Mouse (Mus musculus) cerebellum, adult 9-10 months (tissue): ENCODE measurements around the gene Tssc4.
A peak's percentile ranks its signal among the peaks of the same experiment; 100 is the strongest.

Source experiments
- DNase-seq: peaks from one replicate; pipeline ENCODE4 v3.0.0; 2022

The Tssc4 gene

DNA sequence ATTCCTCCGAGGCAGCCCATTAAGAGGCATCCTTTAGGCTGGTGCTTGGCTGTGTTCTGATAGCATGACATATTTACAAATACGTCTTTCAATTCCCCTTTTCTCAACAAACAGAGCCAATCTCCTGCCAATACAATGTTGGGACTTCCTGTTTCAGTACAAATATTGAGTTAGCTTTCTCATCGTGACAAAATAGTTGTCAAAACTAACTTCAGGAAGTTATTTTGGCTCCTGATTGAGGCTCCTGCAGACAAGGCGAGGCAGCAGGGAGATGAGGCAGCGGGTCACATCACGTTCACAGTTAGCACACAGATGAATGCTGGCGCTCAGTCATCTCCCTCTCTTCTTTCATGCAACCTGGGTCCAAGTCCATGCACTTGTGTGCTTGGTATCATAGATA lies 22.7 kb upstream of the Tssc4 start:
- DNase-seq = no peak

DNA sequence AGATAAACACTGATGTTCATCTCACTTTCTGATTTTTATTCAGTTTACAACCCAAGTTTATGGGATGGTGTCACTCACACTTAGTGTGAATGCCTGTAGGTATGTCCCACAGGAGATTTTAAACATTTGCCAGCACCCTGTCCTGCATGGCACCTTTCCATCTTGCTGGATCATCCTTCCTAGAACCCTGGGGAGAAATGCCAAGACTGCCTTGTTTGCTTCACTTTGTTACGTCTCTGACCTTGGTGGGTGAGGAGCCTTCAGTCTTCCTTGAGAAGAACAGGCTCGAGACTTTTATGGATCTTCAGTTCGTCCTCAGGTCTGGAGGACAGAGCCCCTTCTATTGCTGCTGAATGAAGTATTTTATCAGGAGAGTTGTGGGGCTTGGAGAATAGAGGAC lies 19.7 kb upstream of the Tssc4 start:
- peak; percentile 19 for DNase-seq

DNA sequence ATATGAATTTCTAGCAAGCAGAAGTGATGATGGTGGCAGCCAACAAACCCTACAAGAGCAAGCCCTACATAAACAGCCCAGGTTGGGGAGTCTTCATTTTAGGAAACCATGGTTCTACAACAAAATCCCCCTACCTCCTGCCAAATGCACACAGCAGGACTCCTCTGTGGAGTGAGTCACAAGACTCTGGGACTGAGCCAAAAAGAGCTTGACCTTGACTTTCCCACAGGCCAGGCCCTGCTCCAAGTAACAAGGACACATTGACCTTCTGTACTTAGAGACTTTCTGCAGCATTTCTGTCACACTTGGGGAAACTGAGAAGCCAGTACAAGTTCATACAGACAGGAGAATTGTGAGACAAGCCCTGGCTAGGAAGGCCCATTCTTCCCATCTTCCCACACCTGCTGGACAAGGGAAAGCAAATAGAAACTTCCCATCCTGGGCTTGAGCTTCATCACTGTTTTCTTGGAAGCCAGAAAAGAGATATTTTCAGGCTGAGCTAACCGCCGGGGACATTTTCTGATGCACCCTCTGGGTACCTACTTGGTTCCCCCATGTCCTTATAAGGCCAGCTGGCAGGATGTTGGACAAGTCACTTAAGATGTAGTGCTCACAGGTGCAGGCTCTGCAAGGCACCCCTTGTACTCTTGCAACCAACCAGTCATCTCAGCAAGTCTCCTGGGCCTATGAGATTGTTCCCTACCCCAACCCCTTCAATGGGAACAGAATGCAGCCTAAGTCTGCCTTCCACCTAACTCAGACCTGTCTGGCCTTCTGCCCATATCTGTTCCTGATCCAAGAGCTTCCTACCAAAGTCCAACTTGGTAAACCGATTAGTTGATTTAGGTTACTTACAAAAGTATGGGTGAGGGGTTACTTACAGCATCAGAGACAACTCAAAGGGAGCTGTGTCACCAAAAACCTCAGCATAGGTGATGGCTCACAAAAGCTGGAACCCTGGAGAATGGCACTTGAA lies 18.9 kb upstream of the Tssc4 start:
- DNase-seq = peak; percentile 27

DNA sequence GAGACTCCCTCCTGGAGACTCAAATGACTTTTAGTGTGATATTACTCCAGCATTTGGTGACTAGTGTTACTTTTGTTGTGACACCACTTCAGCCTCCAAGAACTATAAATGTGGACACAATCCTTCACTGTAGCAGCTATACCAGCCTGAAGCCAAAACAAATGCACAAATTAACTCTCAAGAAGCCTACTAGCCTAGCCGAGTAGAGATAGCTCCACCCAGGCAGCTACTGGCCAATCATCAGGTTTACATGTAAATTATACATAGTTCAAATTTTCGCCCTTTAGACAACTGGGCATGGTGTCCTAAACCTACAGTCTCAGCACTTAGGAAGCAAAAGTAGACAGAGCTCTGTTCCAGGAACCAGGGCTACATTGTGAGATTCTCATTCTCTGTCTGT lies 17.7 kb upstream of the Tssc4 start:
- peak; percentile 12 for DNase-seq

DNA sequence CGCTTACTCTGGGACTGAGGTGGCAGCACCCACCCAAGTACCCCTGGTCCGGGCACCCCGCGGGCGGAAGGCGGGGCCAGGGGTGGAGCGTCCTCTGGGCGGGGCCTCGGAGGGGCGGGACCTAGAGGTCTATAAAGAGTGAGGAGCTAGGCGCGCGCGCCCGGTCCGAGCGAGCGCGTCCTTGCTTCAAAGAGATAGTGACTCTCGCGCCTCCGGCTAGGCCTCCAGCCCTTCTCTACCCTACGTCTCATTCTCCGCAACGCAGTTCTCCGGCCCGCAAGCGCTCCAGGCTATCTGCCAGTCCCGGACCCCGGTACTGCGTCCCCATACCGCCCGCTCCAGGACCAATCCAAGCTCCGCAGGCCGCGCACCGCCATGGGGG lies 16.4 kb upstream of the Tssc4 start, which contains the start of gene Cd81:
Cd81 (plus strand) TSS at position 114 of the 382 bp plus-strand sequence.
- DNase-seq = peak; percentile 81

DNA sequence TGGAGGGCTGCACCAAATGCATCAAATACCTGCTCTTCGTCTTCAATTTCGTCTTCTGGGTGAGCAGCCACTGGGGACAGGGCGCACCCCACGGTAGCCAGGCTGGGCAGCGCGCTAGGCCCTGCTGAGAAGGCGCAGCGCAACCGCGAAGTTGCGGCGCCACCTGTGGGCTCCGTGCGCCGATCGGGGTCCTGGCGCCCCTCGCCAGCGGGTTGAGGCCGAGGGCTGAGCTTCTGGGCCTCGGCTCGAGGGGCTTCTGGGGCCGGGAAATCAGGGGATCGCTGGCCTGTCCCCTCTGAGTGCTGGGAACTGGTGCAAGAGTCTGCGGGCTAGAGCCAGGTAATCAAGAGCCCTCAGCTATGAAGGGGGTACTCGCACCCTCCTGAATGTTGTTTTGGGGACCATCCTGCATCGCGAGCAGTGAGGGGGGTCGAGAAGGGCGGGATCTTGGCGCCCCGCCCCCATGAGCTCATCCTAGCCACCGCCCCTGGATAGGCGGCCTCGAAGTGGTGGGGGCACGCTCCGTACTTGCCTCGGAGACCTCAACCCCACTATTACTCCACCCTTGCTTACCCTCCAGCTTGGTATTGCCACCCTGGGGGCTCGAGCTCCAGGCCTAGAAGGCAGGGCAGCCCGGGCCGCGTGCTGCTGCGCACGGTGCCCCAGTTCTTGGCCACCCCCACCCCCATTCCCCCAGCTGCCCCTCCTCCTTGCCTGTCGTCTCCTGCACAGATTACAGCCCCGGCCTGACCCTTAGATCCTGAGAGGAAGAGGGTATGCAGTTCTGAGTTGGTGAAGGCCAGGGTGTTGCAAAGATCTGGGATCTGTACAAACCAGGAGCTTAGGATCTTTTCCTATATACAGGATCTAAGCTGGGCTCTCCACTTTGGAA lies 15.8 kb upstream of the Tssc4 start:
- peak; percentile 61 for DNase-seq

DNA sequence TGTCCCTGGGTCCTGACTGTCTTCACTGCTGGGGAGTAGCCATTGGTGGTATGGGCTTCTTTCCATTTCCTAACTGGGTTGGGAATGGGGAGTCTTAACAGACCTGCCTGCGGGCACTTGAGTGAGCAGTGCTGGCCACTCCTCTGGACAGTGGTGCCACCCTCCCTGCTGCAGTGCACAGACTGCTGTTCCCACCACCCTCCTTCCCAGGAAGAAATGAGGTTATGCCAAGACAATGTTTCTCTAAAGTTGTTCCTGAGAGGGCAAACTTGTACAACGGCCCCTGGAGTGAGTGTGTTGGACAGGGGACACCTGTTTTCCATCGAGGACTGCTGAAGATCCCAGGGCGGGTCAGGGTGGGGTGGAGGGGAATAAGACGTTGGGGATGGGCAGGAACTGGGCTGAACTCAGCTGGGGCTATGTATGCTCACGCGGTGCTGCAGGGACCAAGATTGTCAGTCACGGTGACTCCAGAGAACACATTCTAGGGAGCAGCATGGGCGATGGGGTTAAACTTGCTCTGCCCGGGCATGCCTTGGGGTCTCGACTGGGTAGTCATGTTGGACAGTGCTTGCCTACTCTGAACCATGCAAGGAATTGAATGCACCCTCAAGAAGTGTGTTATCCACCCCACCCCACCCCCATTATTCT lies 15.0 kb upstream of the Tssc4 start:
- DNase-seq = peak; percentile 11

DNA sequence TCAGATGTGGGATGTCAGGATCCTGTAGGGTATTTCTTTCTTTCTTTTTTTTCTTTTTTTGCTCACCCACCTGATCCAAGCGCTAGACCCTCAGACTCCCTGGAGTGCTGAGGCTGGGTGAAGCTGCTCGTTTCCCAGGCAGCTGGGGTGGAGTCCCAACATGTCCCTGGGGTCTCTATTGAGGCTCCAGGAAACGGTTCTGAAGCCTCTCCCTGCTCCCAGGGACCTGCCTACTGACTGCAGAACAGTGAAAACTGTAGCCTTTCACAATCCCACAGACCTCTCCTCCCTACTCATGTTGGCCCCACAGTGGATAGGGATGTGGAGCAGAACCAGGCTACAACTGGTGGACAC lies 14.5 kb upstream of the Tssc4 start:
- DNase-seq = peak; percentile 17

DNA sequence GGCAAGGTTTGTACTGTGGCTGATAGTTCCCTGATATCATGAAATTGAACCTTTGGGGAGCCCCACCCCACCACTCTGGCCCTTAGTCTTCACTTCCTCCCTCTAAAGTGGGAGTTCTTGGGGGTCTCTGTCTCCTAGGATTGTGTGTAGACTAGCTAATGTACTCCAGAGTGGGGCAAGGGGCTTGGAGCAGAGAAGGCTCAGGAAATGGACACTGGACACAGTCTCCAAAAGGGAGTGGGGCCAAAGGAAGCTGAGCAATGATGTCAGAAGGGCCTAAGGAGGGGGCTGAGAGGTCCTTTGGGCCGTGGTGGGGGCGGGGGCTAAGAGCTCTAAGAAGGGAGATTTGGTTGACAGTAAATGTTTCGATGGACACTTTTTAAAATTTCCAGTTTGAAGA lies 14.0 kb upstream of the Tssc4 start:
- no peak for DNase-seq

DNA sequence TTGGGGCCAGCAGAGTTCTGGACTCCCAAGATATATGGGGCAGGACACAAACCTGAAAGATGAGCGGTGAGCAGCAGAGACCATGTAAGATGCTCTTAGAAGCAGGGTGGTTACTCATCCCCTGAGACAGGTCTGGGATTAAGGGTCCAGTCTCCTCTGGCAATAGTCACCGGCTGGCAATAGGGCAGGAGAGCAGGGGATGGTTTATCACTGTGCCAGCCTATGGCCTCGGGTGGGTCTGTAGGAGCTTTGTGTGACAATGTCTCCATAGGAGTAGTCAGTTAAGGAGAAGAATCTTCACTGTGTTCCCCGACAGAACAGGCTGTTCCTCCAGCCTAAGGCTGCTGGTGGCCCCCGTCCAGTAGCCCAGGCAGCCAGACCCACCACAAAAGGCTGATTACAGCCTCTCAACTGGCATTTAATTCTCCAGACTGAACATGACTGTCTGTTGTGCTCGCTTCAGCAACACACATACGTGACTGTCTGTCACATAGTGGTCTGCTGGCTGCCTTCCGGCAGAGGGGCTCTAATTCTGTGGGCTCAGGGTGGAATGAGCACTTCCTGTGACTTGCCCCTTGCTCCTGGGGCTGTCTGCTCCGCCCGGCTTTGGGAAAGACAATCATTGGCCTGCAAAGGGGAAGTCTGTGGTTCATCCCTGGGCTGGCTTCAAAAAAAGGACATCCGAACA lies 13.4 kb upstream of the Tssc4 start:
- peak; percentile 12 for DNase-seq

DNA sequence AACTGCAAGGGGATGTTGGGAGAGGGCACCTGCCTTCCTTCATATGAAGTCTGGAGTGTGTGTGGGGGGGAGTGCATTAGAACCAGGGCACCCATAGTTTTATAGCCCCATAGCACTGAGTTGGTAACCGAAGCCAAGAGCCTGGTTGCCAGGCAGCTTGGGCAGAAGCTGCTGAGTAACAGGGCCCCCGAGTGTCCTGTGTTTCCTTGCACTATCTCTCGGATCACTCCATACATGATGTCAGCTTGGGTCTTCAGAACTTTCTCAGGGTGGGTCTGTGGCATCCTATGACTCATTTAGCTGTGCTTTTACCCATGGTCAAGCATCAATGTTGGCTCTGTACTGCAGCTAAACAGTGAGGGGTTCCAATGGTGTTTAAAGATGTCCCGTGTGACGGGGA lies 12.0 kb upstream of the Tssc4 start:
- peak; percentile 20 for DNase-seq

DNA sequence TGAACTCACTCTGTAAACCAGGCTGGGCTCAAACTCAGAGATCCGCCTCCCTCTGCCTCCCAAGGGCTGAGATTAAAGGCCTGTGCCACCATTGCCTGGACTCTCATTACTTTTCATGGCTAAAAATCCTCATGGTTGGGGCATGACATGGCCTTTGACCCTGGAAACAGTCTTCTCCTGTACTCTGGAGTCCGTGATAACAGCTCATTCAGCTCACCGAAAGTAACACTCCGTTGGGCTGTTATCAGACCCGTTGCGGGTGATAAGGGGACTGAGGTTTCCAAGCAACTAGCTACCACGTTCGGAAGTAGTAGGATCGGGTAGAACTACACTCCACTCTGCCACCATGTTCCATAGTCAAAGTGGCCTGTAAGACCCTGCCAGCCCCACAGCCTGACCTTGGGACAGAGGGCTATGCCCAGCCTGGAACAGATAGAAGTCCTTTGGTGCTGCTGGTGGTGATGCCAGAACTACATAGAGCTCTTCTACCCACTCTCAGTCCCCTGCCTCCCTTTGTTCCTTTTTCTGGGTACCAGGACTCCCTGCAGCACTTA lies 11.3 kb upstream of the Tssc4 start:
- DNase-seq = peak; percentile 18

DNA sequence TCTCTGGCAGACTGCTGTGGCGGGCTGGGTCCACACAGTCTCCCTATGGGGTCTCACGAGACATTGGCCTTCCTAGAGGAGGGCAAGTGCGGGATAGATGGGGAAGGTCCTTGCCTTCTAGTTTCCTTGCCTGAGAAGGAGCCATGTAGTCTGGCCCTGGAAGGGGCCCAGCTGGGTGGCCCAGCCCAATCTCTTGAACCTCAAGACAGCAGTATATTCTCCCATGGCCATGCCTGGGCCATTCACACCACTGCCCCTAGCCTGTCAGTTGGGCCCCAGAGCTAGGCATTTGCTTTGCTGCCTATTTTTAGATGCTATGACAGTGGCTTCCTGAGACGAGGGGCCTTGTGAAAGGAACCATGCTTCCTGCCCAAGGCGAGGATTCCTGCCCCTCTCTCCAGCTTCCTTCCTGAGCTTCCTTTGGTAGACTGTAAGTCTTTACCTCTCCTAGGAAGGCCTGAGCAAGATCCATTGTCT lies 10.8 kb upstream of the Tssc4 start:
- DNase-seq = peak; percentile 22

DNA sequence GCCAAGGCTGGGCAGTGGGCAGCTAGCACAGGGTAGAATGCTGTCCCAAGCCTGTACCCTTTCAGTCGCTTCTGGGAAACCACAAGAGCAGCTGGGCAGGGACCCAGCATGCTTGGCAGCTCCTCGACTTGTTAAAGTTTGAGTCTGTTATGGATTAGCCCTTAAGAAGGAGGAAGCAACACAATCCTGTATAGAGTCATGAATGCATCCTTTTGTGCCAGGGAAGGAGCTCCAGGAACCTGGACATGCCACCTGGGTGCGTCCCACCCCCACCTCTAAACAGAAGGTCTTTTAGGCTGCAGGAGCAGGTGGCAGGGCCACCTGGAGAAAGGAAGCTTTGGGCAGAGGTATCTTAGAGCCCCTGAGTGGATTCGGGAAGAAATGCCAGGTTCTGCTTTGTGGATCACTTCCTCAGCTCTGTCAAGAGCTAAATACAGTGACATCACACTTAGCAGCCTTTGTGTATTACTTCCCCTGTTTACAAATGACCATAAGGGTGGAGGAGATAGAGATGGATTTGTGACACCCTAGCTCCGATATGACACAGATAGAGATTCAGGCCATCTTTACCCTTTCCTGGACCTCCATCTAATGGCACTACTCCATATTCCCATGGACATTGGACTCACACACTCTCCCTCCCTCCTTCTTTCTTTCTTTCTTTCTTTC lies 9.7 kb upstream of the Tssc4 start:
- peak; percentile 65 for DNase-seq

DNA sequence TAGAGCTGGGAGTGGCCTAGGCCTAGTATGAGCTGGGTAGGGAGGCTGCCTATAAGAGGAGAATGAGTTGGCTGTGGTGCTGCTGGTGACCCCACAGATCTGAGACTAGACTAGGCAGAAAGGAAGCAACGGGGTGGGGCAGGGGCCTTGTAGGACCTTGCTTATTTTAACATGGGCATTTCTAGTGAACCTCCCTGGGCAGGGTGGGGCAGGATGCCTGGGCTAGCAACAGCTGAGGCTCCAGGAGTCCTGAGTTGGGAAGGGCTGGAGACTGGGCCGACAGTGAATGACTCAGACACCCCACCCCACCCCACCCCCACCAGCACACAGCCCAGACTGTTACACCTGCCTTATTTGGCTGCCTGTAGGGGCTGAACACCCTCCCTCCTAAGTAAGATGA lies 6.3 kb upstream of the Tssc4 start:
- DNase-seq = peak; percentile 13

DNA sequence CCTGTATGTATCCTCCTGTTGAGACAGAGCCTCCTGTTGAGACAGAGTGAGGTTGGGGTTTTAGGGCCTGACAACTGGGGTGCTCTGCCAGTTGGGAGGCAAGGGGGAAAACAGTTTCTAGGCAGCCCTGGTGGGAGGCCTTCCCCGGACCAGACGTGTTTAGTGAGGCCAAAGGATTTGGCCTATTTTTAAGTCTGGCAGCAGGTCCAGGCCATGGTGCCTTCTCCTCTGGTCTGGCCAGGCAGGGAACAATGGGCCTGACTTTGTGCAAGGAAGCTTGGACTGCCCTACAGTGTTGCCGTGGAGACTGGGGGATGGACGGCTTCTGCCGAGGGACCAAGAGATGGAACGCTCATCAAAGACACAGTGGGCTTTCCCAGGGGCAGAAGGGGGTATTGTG lies 4.8 kb upstream of the Tssc4 start:
- peak; percentile 34 for DNase-seq

DNA sequence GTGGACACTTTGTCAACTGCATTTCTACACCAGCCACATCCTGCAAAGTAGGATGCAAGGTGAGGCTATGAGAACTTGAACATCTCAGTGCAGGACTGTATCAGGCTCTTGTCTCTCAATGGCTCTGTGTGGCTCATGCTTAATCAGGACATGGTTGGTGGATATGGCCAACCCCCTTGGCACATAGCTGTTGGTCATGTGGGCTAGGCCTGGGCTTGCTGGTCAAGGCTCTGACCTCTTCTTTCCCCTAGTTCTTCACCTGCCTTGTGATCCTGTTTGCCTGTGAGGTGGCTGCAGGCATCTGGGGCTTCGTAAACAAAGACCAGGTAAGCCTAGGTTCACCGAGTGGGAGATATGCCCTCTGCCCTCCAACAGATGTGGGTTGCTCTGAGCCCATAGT lies 3.4 kb upstream of the Tssc4 start:
- peak; percentile 24 for DNase-seq

DNA sequence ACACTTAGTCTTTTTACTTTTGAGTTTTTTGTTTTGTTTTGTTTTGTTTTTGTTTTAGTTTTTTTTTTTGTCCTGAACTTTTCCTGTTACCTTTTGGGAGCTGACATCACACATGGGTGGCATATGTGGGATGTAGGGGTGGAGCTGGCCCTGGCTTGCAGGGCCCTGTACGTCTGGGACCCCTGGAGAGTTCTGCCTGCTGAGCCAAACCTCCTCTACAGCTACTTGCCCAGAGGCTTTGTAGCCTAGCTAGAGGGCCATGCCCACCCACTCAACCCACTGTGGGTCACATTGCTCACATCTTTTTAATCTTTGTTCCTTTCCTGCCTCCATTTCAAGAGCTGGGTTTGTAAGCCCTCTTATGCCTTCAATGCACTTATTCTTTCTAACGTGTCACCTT lies 1.6 kb upstream of the Tssc4 start:
- peak; percentile 60 for DNase-seq

DNA sequence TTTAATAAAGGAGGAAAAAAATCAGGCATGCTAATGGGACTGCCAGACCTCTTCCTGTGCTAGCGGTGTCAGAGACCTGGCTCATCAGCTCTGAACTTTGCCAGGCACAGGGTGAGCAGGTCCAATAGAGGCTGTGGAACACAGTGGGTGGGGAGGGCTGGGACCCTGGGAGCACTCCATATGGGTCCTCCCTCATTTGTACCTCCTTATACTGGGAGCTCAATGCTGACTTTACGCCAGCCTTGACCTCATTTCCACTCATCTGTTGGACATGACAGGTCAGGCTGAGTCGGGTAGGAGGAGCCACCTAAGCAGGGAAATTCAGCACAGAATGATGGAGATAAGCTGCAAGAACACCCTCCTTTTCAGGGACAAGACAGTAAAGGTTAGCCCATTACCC lies 1.2 kb upstream of the Tssc4 start:
- DNase-seq = peak; percentile 67

DNA sequence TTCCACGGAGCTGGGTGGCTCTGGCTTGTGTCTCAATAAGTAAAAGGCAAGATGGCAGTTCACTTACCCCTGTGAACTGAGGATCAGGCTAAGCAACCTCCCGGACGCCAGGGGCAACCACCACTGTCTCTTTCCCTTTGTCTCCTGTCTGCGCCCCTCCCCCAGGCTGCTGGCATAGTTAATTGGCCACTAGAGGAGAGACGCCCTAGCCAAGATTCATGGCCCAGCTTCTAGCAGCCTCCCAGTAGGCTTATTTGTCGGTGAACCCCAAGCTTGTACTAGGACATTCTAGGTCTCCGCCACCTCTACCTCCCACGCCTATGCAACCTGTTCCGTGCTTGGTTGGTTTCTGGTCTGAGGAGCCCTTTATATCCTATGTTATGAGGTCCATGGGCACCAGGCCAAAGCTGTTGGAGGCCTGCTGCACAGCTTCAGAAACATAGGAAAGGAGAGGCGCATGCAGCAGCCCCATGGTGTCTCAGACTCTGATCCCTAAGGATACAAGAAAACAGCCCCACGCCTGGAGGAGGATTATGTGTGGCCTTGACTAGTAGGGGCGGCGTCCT lies 650 bp upstream of the Tssc4 start:
- peak; percentile 86 for DNase-seq

DNA sequence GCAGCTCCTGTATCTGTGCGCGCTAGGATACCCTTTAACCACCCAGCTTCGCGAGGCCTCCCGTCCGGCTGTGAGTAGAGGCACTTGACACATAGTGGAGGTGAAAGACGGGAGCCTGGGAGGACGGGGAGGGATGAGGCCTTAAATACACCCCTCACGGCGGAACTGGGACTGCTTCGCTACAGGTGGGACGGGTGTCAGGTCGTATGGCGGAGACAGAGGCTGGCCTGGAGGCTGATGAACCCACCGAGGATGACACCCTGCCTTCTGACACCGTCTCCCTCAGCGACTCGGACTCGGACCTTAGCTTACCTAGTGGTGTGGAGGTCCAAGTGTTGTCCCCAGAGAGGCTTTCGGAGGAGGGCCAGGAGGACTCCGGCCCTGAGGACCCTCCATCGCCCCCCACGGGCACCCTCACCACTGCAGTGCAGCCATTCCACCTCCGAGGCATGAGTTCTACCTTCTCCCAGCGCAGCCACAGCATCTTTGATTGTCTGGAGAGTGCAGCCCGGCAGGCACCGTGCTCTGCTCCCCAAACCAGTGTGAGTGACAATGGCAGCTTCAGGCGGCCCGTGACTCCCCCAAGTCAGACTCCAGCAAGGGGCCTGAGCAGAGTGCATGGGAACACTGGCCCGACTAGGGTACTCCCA lies 827 bp downstream of the Tssc4 start:
- no peak for DNase-seq
